Mouse (Mus musculus) gonadal fat pad, adult 2 months (tissue): ENCODE data around the gene Rnf148. TPM values are rescaled to one million over a fixed set of nuclear protein-coding genes. Genes with fewer than 3 reads are reported as not detected.

Experiments used
- DNase-seq: peaks from one replicate; pipeline ENCODE4 v3.0.0-alpha.2; 2012; ENCODE audit warnings: low read depth
- polyA plus RNA-seq: library from polyadenylated mRNA; depleted of rRNA; stranded (reverse); fragments of >200 nt; gene quantifications from 2 replicates; pipeline ENCODE4 v1.2.3, GENCODE M21; 2012; rRNA removed

The Rnf148 gene
- polyA plus RNA-seq: 0.30 and 0.42 TPM in 2 replicates

DNA sequence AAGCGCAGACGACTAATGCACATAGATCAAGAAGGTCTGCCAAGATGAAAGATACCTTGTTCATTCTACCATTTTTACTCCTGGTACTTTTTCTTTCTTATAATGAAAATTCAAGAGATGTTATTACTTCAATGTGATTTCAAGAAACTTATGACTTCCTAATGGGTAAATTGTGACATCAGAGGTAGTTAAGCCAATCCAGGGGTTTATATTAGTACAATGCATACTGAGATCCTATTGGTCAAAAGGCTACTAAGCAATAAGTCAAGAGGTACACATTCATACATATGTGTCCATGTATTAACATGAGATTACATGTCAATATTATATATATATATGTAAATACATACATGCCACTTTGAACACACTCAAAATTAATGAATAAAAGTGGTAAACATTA, at the start of gene Rnf148:
Gene Rnf148, minus strand, starts transcription at position 101 of the 400 bp plus-strand sequence.
- no peak for DNase-seq

DNA sequence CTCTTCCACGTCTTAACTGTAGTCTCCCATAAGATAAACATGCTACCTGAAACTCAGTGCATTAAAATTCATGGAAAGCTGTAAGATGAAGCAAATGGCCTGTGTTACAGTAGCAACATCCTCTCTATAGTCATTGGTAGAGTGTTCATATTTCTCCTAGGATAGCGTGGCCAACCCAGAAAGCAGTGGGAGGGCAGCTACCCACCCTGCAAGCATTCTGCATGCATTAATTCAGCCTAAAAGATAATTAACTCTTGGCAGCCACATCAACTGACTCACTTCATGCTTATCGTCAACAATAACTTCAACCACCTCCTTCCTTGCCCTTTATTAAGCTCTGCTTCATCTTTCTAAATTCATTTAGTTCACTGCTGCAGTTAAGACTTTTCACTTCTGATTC, 45.9 kb upstream of the Rnf148 start:
- no peak for DNase-seq

DNA sequence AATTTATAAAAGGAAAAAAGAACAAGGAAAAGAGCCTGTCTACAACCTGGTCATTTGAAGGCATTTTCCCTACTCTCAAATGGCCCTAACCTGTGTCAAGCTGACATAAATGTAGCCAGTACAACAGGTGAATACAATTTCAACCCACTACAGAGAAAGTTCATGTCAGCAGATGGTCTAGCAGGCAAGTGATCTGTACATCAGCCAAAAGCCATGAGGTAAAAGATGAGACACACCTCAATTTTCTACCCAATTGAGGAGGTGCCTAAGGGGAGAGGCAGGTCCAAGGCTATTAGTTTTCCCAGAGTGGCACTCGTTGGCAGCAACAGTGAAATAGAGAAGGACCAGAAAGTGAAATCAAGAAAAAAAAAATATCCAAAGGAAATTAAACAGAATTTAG, 23.2 kb upstream of the Rnf148 start:
- DNase-seq: no peak

DNA sequence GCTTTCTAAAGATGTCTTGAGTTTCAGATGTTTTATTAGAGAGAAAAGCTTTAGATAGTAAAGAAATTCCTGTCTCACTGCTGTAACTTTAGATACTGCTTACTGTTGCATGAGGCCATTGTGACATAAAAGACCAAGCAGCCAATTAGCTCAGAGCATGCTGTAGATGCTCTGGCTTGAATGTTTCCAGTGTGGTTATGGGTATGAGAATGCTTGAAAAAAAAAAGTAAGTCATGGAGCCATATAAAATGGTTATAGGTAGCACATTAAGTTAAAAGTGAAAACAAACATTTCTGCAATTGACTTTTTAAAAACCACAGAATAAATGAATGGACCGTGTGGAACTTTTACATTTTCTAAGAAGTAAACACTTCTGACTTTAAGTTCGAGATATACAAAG, 4.7 kb downstream of the Rnf148 start, which contains the start of gene Rnf133:
Gene Rnf133, minus strand, starts transcription at position 101 of the 400 bp plus-strand sequence.
- DNase-seq: no peak

DNA sequence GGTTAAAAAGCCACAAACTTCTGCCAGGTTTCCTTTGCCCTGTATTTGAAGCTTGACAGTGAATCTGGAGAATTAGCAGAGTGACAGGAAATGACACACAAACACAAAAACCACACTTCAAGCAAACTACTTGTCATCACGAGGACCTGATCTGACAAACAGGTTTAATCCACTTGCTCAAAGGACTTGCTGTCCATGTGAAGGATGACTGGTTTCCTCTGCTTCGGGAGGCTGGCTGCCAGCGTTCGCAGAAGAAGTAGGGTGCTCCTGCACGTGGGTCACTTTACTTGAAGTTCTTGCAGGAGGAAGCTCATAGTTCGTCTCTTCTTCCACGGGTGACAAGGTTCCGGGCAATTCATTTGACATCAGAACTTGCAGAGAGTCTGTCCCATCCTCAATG, 6.2 kb downstream of the Rnf148 start:
- DNase-seq: no peak

DNA sequence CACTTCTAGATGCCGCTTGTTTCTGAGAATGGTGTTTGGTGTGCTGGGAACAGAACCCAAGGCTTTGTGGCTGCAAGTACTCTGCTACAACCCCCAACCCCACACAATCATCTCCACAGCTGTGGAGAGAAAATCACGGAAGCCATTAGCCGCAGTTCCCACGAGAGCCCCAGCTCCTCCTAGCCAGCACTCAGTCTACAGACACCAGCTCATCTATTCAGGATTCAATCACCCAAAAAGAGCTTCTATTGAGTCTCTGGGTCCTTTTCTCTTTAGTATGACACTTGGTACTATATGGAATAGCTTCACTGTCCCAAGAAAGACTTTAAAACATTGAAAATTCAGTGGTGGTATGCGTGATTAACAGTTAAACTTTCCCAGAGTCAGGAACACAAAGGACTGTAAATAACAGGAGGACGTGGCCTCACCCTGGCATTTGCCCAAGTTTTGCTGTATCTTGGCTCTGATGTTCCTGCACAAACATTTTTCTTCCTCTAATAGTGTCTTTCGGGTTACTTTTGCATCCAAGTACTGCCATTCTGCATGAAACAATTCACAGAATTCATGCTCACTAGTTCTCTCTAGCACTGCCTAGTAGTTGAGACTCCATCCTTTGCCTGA, 7.2 kb downstream of the Rnf148 start:
- no peak for DNase-seq

DNA sequence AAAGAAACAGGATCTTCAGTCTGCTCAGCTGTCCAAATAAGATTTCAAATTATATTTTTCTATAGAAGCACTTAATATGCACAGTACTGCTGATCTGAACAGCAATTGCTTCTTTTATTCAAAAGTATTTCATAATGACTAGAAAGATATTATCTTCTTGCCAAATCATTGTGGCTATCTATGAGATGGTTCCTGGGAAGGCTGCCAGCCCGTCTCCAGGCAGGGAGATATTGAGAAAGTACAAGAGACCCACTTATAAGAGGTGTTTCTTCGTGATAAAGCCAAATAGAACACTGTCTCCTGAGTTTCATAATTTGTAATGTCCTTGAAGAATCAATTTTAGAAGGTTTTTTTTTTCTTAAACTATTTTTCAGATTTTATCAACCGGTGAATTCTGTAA, 17.9 kb downstream of the Rnf148 start:
- no peak for DNase-seq

DNA sequence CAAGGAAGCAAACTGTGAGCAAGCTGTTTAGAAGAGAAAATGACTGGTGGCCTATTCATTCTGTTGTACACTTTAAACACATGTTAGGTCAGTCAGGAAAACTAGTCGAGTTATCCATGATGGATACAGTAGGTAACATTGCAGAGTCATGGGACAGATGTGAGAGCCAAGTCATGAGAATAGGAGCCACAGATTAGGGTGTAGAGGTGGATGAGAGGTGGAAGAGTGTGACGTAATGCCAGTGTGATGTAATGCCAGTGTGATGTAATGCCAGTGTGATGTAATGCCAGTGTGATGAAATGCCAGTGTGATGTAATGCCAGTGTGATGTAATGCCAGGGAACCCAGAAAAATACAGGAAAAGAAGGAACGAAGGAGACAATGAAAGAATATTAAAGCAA, 19.7 kb downstream of the Rnf148 start:
- DNase-seq: no peak

DNA sequence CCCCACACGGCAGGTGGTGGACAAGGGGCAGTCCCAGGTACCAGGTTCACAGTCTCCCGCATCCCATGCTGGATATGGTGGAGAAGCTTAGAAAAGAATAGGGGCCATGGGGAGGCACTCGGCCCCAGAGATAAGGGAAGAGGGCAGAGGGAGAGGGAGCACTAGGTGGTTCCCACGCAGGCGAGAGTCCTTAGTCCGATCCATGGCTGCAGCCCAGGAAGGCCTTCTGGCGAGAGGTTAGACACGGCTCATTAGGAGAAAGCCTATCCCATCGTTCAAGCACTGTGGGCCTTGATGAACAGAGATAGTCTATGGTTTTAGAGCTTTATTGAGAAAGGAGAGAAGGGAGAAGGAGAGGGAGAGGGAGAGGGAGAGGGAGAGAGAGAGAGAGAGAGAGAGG, 20.9 kb downstream of the Rnf148 start:
- no peak for DNase-seq

DNA sequence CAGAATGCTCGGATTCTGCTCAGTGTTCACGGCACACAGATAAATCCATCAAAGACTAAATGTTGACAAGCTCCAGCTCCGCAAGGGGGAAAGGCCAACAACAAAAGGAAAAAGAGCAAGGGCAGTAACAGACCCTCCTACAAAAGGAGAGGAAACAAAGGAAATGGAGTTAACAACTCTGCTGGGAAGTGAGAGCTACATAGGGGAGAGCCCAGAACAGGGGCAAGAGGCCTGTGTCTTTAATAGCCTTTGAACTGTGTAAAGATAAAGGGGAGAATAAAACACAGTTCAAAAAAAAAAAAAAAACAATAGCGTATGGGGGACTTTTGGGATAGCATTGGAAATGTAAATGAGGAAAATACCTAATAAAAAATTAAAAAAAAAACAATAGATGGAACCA, 24.5 kb downstream of the Rnf148 start:
- DNase-seq: no peak

Other genes starting within 250 kb of the Rnf148 start
- 0.20 and 0.58 TPM in 2 replicates for gene Rnf133, start 4.8 kb downstream of the Rnf148 start, polyA plus RNA-seq
- 2.6 and 3.2 TPM in 2 replicates for gene Cadps2, start 184.3 kb upstream of the Rnf148 start, polyA plus RNA-seq